Mouse (Mus musculus) lung, postnatal 0 days (tissue): ENCODE data around the gene Dclre1c.

Experiments used
- CTCF ChIP-seq: IDR thresholded peaks from 2 replicates; pipeline ENCODE4 v1.5.1; 2016; ENCODE audit warnings: antibody characterized with exemption, mild to moderate bottlenecking
- EP300 ChIP-seq: IDR thresholded peaks from 2 replicates; pipeline ENCODE4 v1.6.1; 2016; ENCODE audit warnings: antibody characterized with exemption, mild to moderate bottlenecking, control low read depth

- 0 out of 2 replicates have a peak, but pooled peaks have one; percentile 15 for TF ChIP-seq CTCF
- TF ChIP-seq EP300 = no peak
Observed at GRCm38 (mm10) chr2:3480239-3480638, 56.3 kb downstream of the Dclre1c start.
